Mouse (Mus musculus): ENCODE data around the gene Mark3.

The Mark3 gene

GRCm38 (mm10) chr12:111560286-111560685 lies 14.0 kb upstream of the Mark3 start:
- DNase-seq (ENCODE audit: low read depth, low spot score): no peak

- DNase-seq (ENCODE audit: low read depth, low spot score): no peak
These were observed 12.0 kb upstream of the Mark3 start for GRCm38 (mm10) chr12:111562276-111562814.

GRCm38 (mm10) chr12:111563076-111563629 lies 11.2 kb upstream of the Mark3 start:
- no peak for DNase-seq (ENCODE audit: low read depth, low spot score)

- no peak for DNase-seq (ENCODE audit: low read depth, low spot score)
These were observed 9.0 kb upstream of the Mark3 start for GRCm38 (mm10) chr12:111565363-111565762.

GRCm38 (mm10) chr12:111568836-111569235 lies 5.5 kb upstream of the Mark3 start:
- DNase-seq (ENCODE audit: low read depth, low spot score): no peak

GRCm38 (mm10) chr12:111572406-111572805 lies 1.9 kb upstream of the Mark3 start:
- no peak for DNase-seq (ENCODE audit: low read depth, low spot score)

- DNase-seq (ENCODE audit: low read depth, low spot score): no peak
These were observed 1.0 kb upstream of the Mark3 start for GRCm38 (mm10) chr12:111573315-111573714.

- DNase-seq (ENCODE audit: low read depth, low spot score): no peak
These were observed 840 bp downstream of the Mark3 start for GRCm38 (mm10) chr12:111574887-111575838.

GRCm38 (mm10) chr12:111583058-111583457 lies 8.7 kb downstream of the Mark3 start:
- DNase-seq (ENCODE audit: low read depth, low spot score): no peak

- DNase-seq (ENCODE audit: low read depth, low spot score): no peak
These were observed 10.1 kb downstream of the Mark3 start for GRCm38 (mm10) chr12:111584401-111584800.

GRCm38 (mm10) chr12:111587252-111587651 lies 12.9 kb downstream of the Mark3 start:
- DNase-seq (ENCODE audit: low read depth, low spot score): no peak

GRCm38 (mm10) chr12:111592407-111593021 lies 18.2 kb downstream of the Mark3 start:
- DNase-seq (ENCODE audit: low read depth, low spot score): no peak

GRCm38 (mm10) chr12:111593775-111594174 lies 19.5 kb downstream of the Mark3 start:
- DNase-seq (ENCODE audit: low read depth, low spot score): no peak

GRCm38 (mm10) chr12:111597310-111597709 lies 23.0 kb downstream of the Mark3 start:
- no peak for DNase-seq (ENCODE audit: low read depth, low spot score)

GRCm38 (mm10) chr12:111598902-111599301 lies 24.6 kb downstream of the Mark3 start:
- DNase-seq (ENCODE audit: low read depth, low spot score): no peak

- no peak for DNase-seq (ENCODE audit: low read depth, low spot score)
These were observed 25.3 kb downstream of the Mark3 start for GRCm38 (mm10) chr12:111599640-111600039.

GRCm38 (mm10) chr12:111603871-111604270 lies 29.5 kb downstream of the Mark3 start:
- no peak for DNase-seq (ENCODE audit: low read depth, low spot score)

GRCm38 (mm10) chr12:111605619-111606018 lies 31.3 kb downstream of the Mark3 start:
- DNase-seq (ENCODE audit: low read depth, low spot score): no peak

- DNase-seq (ENCODE audit: low read depth, low spot score): no peak
These were observed 33.7 kb downstream of the Mark3 start for GRCm38 (mm10) chr12:111608015-111608414.

- DNase-seq (ENCODE audit: low read depth, low spot score): no peak
These were observed 40.3 kb downstream of the Mark3 start for GRCm38 (mm10) chr12:111614475-111615141.

GRCm38 (mm10) chr12:111618266-111618665 lies 43.9 kb downstream of the Mark3 start:
- DNase-seq (ENCODE audit: low read depth, low spot score): no peak
